ENCODE assay signal across 1 mouse cellular context in the genomic region with DNA sequence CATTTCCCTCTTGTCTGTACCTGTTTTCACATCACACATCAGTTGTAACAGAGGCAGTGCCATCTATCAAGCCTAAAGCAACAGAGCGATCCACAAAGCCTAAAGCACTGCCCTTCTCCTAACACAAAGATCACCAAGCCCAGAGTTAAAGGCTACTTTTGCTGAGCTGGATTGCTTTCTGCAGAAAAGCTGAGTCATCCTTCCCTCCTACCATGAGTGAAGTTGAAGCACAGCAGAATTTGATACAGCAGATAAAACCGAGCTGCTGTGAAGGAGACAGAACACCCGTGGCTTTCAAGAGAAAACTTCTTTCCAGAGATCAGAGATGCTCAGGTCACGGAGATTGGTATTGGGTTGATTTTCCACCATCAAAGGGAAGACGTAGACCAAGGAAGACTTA.
TF ChIP-seq lines count a peak whose summit lies in the region.

No protein-coding gene starts in this region.

TF ChIP-seq in MEL, 35 proteins besides CTCF, POLR2A, EP300 and RAD21 (continued from another document):
- TF ChIP-seq ETS1 (IDR thresholded peaks at IDR 0.05; ENCODE audit: low read depth, low read length) (peak; percentile 56), MYB (IDR thresholded peaks at IDR 0.05; ENCODE audit: low read depth, low read length) (no peak), USF2 (IDR thresholded peaks at IDR 0.05; ENCODE audit: borderline replicate concordance in 1 of 2, insufficient read depth in 1 of 2, low read depth in 1 of 2, low read length in 2 of 2) (no peak)
